Mouse (Mus musculus): Measurements from ENCODE around the gene Pald1.

GRCm38 (mm10) chr10:61356568-61356967 is 26.8 kb downstream of the Pald1 start:
- no peak for TF ChIP-seq POLR2A (IDR thresholded peaks at IDR 0.05; ENCODE audit: low read depth, low read length)
- TF ChIP-seq CTCF (IDR thresholded peaks at IDR 0.05; ENCODE audit: borderline replicate concordance, insufficient read depth, low read length), result no peak
